Mouse (Mus musculus): Measurements from ENCODE around the gene Gm21992. TPM values are rescaled to one million over a fixed set of nuclear protein-coding genes. Genes with fewer than 3 reads are reported as not detected.

Gene Gm21992
- total RNA-seq, 2 experiments from 2014 or later = 11.3 to 14.0 TPM

- no peak overlapping the region for H3K27ac ChIP-seq
- intact Hi-C loops (cut with DNase I) = loop anchor here (2.0 kb wide), 1 partner anchor 247 kb away; no protein-coding TSS in a partner anchor
- H3K4me3 ChIP-seq = no peak overlapping the region
- no peak for TF ChIP-seq CTCF (IDR thresholded peaks at IDR 0.05)
- no peak for DNase-seq
These were observed 67.4 kb downstream of the Gm21992 start for GRCm38 (mm10) chr19:4744026-4744425.

GRCm38 (mm10) chr19:4743524-4743923, 67.9 kb downstream of the Gm21992 start:
- Histone ChIP-seq H3K27ac (no peak overlapping the region), H3K4me3 (no peak overlapping the region)
- intact Hi-C loops (cut with DNase I) = loop anchor here (2.0 kb wide), 1 partner anchor 113 kb away; no protein-coding TSS in a partner anchor
- DNase-seq = no peak
- peak; percentile 62 for TF ChIP-seq CTCF (IDR thresholded peaks at IDR 0.05)

GRCm38 (mm10) chr19:4742229-4742628, 69.2 kb downstream of the Gm21992 start:
- H3K27ac ChIP-seq = no peak overlapping the region
- intact Hi-C loops (cut with DNase I) = loop anchor here (2.0 kb wide), 1 partner anchor 111 kb away; no protein-coding TSS in a partner anchor
- TF ChIP-seq CTCF (IDR thresholded peaks at IDR 0.05) = no peak

GRCm38 (mm10) chr19:4741482-4741881, 69.9 kb downstream of the Gm21992 start:
- Histone ChIP-seq H3K27ac (no peak overlapping the region), H3K4me3 (no peak overlapping the region)
- no peak for TF ChIP-seq CTCF (IDR thresholded peaks at IDR 0.05)
- DNase-seq = no peak
- intact Hi-C loops (cut with DNase I) = no loop called here

More at GRCm38 (mm10) chr19:4742229-4742628, 69.2 kb downstream of the Gm21992 start:
- no peak for DNase-seq
- no peak overlapping the region for H3K4me3 ChIP-seq

GRCm38 (mm10) chr19:4739762-4740161, 71.7 kb downstream of the Gm21992 start:
- intact Hi-C loops (cut with DNase I) = loop anchor here (5.0 kb wide), 1 partner anchor 97 kb away; no protein-coding TSS in a partner anchor
- H3K27ac ChIP-seq = no peak overlapping the region
- TF ChIP-seq CTCF (IDR thresholded peaks at IDR 0.05) = no peak
- H3K4me3 ChIP-seq = no peak overlapping the region
- DNase-seq = no peak

GRCm38 (mm10) chr19:4739053-4739452, 72.4 kb downstream of the Gm21992 start:
- DNase-seq = no peak
- TF ChIP-seq CTCF (IDR thresholded peaks at IDR 0.05) = no peak
- intact Hi-C loops (cut with DNase I) = loop anchor here (5.0 kb wide), 1 partner anchor 97 kb away; no protein-coding TSS in a partner anchor

GRCm38 (mm10) chr19:4737866-4738265, 73.5 kb downstream of the Gm21992 start:
- Histone ChIP-seq H3K4me3 (no peak overlapping the region), H3K27ac (no peak overlapping the region)
- intact Hi-C loops (cut with DNase I) = loop anchor here (5.0 kb wide), 1 partner anchor 96 kb away; no protein-coding TSS in a partner anchor
- no peak for DNase-seq
- TF ChIP-seq CTCF (IDR thresholded peaks at IDR 0.05) = no peak

More at GRCm38 (mm10) chr19:4739053-4739452, 72.4 kb downstream of the Gm21992 start:
- Histone ChIP-seq H3K4me3 (no peak overlapping the region), H3K27ac (no peak overlapping the region)

GRCm38 (mm10) chr19:4733052-4733451, 78.4 kb downstream of the Gm21992 start:
- no peak for DNase-seq
- no peak for TF ChIP-seq CTCF (IDR thresholded peaks at IDR 0.05)
- H3K27ac ChIP-seq = no peak overlapping the region
- intact Hi-C loops (cut with DNase I) = no loop called here
- H3K4me3 ChIP-seq = no peak overlapping the region

- TF ChIP-seq CTCF (IDR thresholded peaks at IDR 0.05) = no peak
- H3K4me3 ChIP-seq = no peak overlapping the region
- intact Hi-C loops (cut with DNase I) = no loop called here
- no peak for DNase-seq
- H3K27ac ChIP-seq = no peak overlapping the region
These were observed 82.2 kb downstream of the Gm21992 start for GRCm38 (mm10) chr19:4729186-4729585.

GRCm38 (mm10) chr19:4720671-4721244, 90.7 kb downstream of the Gm21992 start:
- Histone ChIP-seq H3K4me3 (no peak overlapping the region), H3K27ac (no peak overlapping the region)
- no peak for DNase-seq
- intact Hi-C loops (cut with DNase I) = no loop called here
- TF ChIP-seq CTCF (IDR thresholded peaks at IDR 0.05) = no peak

- H3K27ac ChIP-seq = no peak overlapping the region
- no peak overlapping the region for H3K4me3 ChIP-seq
- intact Hi-C loops (cut with DNase I) = no loop called here
- no peak for DNase-seq
- TF ChIP-seq CTCF (IDR thresholded peaks at IDR 0.05) = no peak
These were observed 91.3 kb downstream of the Gm21992 start for GRCm38 (mm10) chr19:4720112-4720511.

GRCm38 (mm10) chr19:4719351-4719764, 92.1 kb downstream of the Gm21992 start:
- Histone ChIP-seq H3K4me3 (no peak overlapping the region), H3K27ac (no peak overlapping the region)
- DNase-seq = peak; percentile 37
- TF ChIP-seq CTCF (IDR thresholded peaks at IDR 0.05) = no peak
- intact Hi-C loops (cut with DNase I) = no loop called here

- DNase-seq = no peak
- no peak for TF ChIP-seq CTCF (IDR thresholded peaks at IDR 0.05)
- no peak overlapping the region for H3K27ac ChIP-seq
- H3K4me3 ChIP-seq = no peak overlapping the region
- intact Hi-C loops (cut with DNase I) = no loop called here
These were observed 92.7 kb downstream of the Gm21992 start for GRCm38 (mm10) chr19:4718716-4719115.

GRCm38 (mm10) chr19:4717281-4717680, 94.1 kb downstream of the Gm21992 start:
- intact Hi-C loops (cut with DNase I) = no loop called here
- no peak overlapping the region for H3K27ac ChIP-seq
- no peak for DNase-seq
- H3K4me3 ChIP-seq = no peak overlapping the region
- no peak for TF ChIP-seq CTCF (IDR thresholded peaks at IDR 0.05)
